Mouse (Mus musculus): ENCODE results near the gene Pwwp2b.

Gene Pwwp2b

GRCm38 (mm10) chr7:139296552-139297100 lies 48.3 kb downstream of the Pwwp2b start:
- DNase-seq (ENCODE audit: low read depth, low spot score): peak; percentile 69

GRCm38 (mm10) chr7:139298446-139298845 lies 50.2 kb downstream of the Pwwp2b start:
- DNase-seq (ENCODE audit: low read depth, low spot score): no peak

GRCm38 (mm10) chr7:139299424-139299823 lies 51.1 kb downstream of the Pwwp2b start:
- DNase-seq (ENCODE audit: low read depth, low spot score): peak; percentile 92

- DNase-seq (ENCODE audit: low read depth, low spot score): no peak
Observed at GRCm38 (mm10) chr7:139300423-139300822, 52.1 kb downstream of the Pwwp2b start.

- no peak for DNase-seq (ENCODE audit: low read depth, low spot score)
Observed at GRCm38 (mm10) chr7:139301505-139301904, 53.2 kb downstream of the Pwwp2b start.

- DNase-seq (ENCODE audit: low read depth, low spot score): no peak
Observed at GRCm38 (mm10) chr7:139302314-139302713, 54.0 kb downstream of the Pwwp2b start.

- DNase-seq (ENCODE audit: low read depth, low spot score): peak; percentile 84
Observed at GRCm38 (mm10) chr7:139303280-139304011, 55.2 kb downstream of the Pwwp2b start.

- no peak for DNase-seq (ENCODE audit: low read depth, low spot score)
Observed at GRCm38 (mm10) chr7:139304322-139304721, 56.0 kb downstream of the Pwwp2b start.

GRCm38 (mm10) chr7:139307056-139307455 lies 58.8 kb downstream of the Pwwp2b start:
- no peak for DNase-seq (ENCODE audit: low read depth, low spot score)

GRCm38 (mm10) chr7:139308140-139308895 lies 60.0 kb downstream of the Pwwp2b start:
- no peak for DNase-seq (ENCODE audit: low read depth, low spot score)

GRCm38 (mm10) chr7:139309106-139309505 lies 60.8 kb downstream of the Pwwp2b start:
- no peak for DNase-seq (ENCODE audit: low read depth, low spot score)

GRCm38 (mm10) chr7:139310487-139310951 lies 62.2 kb downstream of the Pwwp2b start:
- no peak for DNase-seq (ENCODE audit: low read depth, low spot score)

GRCm38 (mm10) chr7:139312686-139313085 lies 64.4 kb downstream of the Pwwp2b start:
- DNase-seq (ENCODE audit: low read depth, low spot score): no peak

- DNase-seq (ENCODE audit: low read depth, low spot score): no peak
Observed at GRCm38 (mm10) chr7:139313413-139313812, 65.1 kb downstream of the Pwwp2b start.

GRCm38 (mm10) chr7:139314716-139315115 lies 66.4 kb downstream of the Pwwp2b start:
- no peak for DNase-seq (ENCODE audit: low read depth, low spot score)

GRCm38 (mm10) chr7:139319006-139319411 lies 70.7 kb downstream of the Pwwp2b start:
- DNase-seq (ENCODE audit: low read depth, low spot score): no peak
